Mouse (Mus musculus) embryonic facial prominence, embryonic 12.5 days (tissue): ENCODE results near the gene Ugt2a3. TPM values are rescaled to one million over a fixed set of nuclear protein-coding genes. Genes with fewer than 3 reads are reported as not detected.
"Not testable (repeated sequence)": the region's sequence is repeated elsewhere in the genome, so short reads cannot be mapped to it uniquely, and the experiment has no call there.

ENCODE experiments used
- ATAC-seq: fragments of 200-750 bp; cut with Nextera tagmentation; 2 replicates; pipeline ENCODE4 v1.8.0; 2017; ENCODE audit not compliant: insufficient number of reproducible peaks, insufficient read depth, low FRiP score, low TSS enrichment
- H3K27ac ChIP-seq: fragments of 300-500 bp; sonication (generic); 2 replicates; pipeline ENCODE4 v1.5.1; 2016; ENCODE audit warnings: mild to moderate bottlenecking
- H3K27me3 ChIP-seq: fragments of 300-500 bp; sonication (generic); 2 replicates; pipeline ENCODE4 v1.6.1; 2016; ENCODE audit warnings: mild to moderate bottlenecking, moderate library complexity
- H3K36me3 ChIP-seq: fragments of 300-500 bp; sonication (generic); 2 replicates; pipeline ENCODE4 v1.6.1; 2016; ENCODE audit warnings: mild to moderate bottlenecking
- H3K4me1 ChIP-seq: fragments of 300-500 bp; sonication (generic); 2 replicates; pipeline ENCODE4 v1.6.1; 2016
- H3K4me2 ChIP-seq: fragments of 300-500 bp; sonication (generic); replicated peaks from 2 replicates; pipeline ENCODE4 v1.6.1; 2016; ENCODE audit warnings: mild to moderate bottlenecking, moderate library complexity
- H3K4me3 ChIP-seq: fragments of 300-500 bp; sonication (generic); 2 replicates; pipeline ENCODE4 v1.5.1; 2016; ENCODE audit warnings: mild to moderate bottlenecking
- H3K9ac ChIP-seq: fragments of 300-500 bp; sonication (generic); 2 replicates; pipeline ENCODE4 v1.6.1; 2016; ENCODE audit warnings: mild to moderate bottlenecking, moderate library complexity
- H3K9me3 ChIP-seq: fragments of 300-500 bp; sonication (generic); 2 replicates; pipeline ENCODE4 v1.6.1; 2016; ENCODE audit warnings: mild to moderate bottlenecking, moderate library complexity
- WGBS: fragments of 180-500 bp; shearing (Covaris S2); methylation state at CpG from one replicate; pipeline ENCODE4 v1.1.7; 2016; 5-methylcytosine and 5-hydroxymethylcytosine counted together
- polyA plus RNA-seq: library from polyadenylated mRNA; unstranded; fragments of >200 nt; fragmentation: Nextera tagmentation; extraction: Ambion mirVana; gene quantifications from 2 replicates; pipeline ENCODE4 v1.2.1, GENCODE M21; 2016

Gene Ugt2a3
- polyA plus RNA-seq, 1 experiment from 2014 or later = not detected

- no peaks in the 10 kb centered on the region for H3K27me3 ChIP-seq
- no peak for ATAC-seq
These were observed 25.6 kb downstream of the Ugt2a3 start for GRCm38 (mm10) chr5:87311392-87311791.

GRCm38 (mm10) chr5:87286180-87286579, 50.8 kb downstream of the Ugt2a3 start:
- ATAC-seq = not testable (repeated sequence)

More at GRCm38 (mm10) chr5:87311392-87311791, 25.6 kb downstream of the Ugt2a3 start:
- H3K9me3 ChIP-seq = no peaks in the 10 kb centered on the region
- H3K4me1 ChIP-seq = no peaks in the 10 kb centered on the region
- no peak overlapping the region for H3K9ac ChIP-seq
- 93% methylated on average over 12 of the region's 12 CpGs for WGBS
- no peak overlapping the region for H3K4me2 ChIP-seq
- H3K36me3 ChIP-seq = no peaks in the 10 kb centered on the region
- H3K27ac ChIP-seq = no peak overlapping the region
- H3K4me3 ChIP-seq = no peak overlapping the region

GRCm38 (mm10) chr5:87275986-87276385, 61.0 kb downstream of the Ugt2a3 start:
- not testable (repeated sequence) for H3K9ac ChIP-seq, H3K4me2 ChIP-seq, H3K9me3 ChIP-seq, H3K4me3 ChIP-seq, H3K27me3 ChIP-seq, H3K36me3 ChIP-seq, ATAC-seq, H3K27ac ChIP-seq, H3K4me1 ChIP-seq
- WGBS = 87% methylated on average over 4 of the region's 4 CpGs

More at GRCm38 (mm10) chr5:87286180-87286579, 50.8 kb downstream of the Ugt2a3 start:
- H3K4me3 ChIP-seq, H3K9ac ChIP-seq, H3K27me3 ChIP-seq, H3K27ac ChIP-seq, H3K9me3 ChIP-seq, H3K4me1 ChIP-seq, H3K36me3 ChIP-seq, H3K4me2 ChIP-seq: not testable (repeated sequence)
- WGBS = 87% methylated on average over 4 of the region's 4 CpGs

- WGBS = 91% methylated on average over 6 of the region's 6 CpGs
- Histone ChIP-seq H3K4me3 (no peak overlapping the region), H3K4me2 (no peak overlapping the region), H3K9ac (no peak overlapping the region), H3K9me3 (no peaks in the 10 kb centered on the region), H3K27ac (no peak overlapping the region), H3K27me3 (no peaks in the 10 kb centered on the region), H3K36me3 (no peaks in the 10 kb centered on the region), H3K4me1 (no peaks in the 10 kb centered on the region)
- no peak for ATAC-seq
These were observed 61.4 kb downstream of the Ugt2a3 start for GRCm38 (mm10) chr5:87275581-87275980.

Other genes starting within 250 kb of the Ugt2a3 start
- gene Ugt2b36, start 244.6 kb downstream of the Ugt2a3 start, polyA plus RNA-seq = not detected in 2 replicates
- not detected in 2 replicates for gene Ugt2b5, start 196.9 kb downstream of the Ugt2a3 start, polyA plus RNA-seq
- gene Ugt2b37, start 82.4 kb downstream of the Ugt2a3 start, polyA plus RNA-seq = not detected in 2 replicates
- gene Ugt2b38, start 87.0 kb upstream of the Ugt2a3 start, polyA plus RNA-seq = not detected in 2 replicates
- 0.45 TPM in 1 of 2 replicates, not detected in the other for gene Ugt2a2, start 145.1 kb upstream of the Ugt2a3 start, polyA plus RNA-seq
- gene Gm43638, start 149.6 kb upstream of the Ugt2a3 start, polyA plus RNA-seq = not detected in 2 replicates
- gene Ugt2a1, start 153.7 kb upstream of the Ugt2a3 start, polyA plus RNA-seq = 3.7 and 4.2 TPM in 2 replicates
- 0.18 TPM in 1 of 2 replicates, not detected in the other for gene Sult1b1, start 201.0 kb upstream of the Ugt2a3 start, polyA plus RNA-seq
- gene Sult1d1, start 231.8 kb upstream of the Ugt2a3 start, polyA plus RNA-seq = 0.24 TPM in 1 of 2 replicates, not detected in the other